Mouse (Mus musculus) G1E (cell line): ENCODE measurements around the gene Col28a1.

Source experiments
- CTCF ChIP-seq: IDR thresholded peaks from 2 replicates; pipeline ENCODE4 v1.5.1; 2012; ENCODE audit warnings: low read depth, low read length, inconsistent platforms, mixed read lengths
- TAL1 ChIP-seq: conservative IDR thresholded peaks from 2 replicates; pipeline ENCODE4 v1.6.1; 2012; ENCODE audit warnings: low read depth, low read length, inconsistent platforms, mixed read lengths

DNA sequence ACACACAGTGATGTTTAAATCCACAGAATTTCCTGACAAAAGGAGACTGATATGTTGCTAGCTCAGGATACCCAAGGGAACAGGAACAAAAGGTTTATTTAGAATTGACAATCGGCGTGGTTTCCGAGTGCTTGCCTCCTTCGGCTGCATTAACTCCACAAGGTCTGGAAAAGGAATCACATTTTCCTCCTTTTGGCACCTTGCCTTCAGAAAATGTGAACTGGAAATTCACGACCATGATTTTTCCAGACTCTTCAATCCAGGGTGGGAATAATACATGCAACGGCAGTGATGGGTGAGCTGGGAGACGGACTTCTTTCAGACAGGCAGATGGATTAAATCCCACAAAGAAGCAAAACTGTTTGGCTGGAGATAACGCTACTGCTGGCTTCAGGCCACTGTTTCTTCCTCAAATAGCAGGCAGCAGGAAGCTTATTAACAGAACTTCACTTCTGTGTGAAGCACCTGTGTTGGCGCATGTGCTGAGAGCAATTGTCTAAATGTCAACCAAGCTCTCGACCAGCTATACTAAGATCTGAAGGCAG, 13.9 kb downstream of the Col28a1 start:
- no peak for TF ChIP-seq TAL1
- TF ChIP-seq CTCF: no peak
